Mouse (Mus musculus): ENCODE data around the gene Tspan10. TPM values are rescaled to one million over a fixed set of nuclear protein-coding genes. Genes with fewer than 3 reads are reported as not detected.

Gene Tspan10
- total RNA-seq, 2 experiments from 2014 or later: 0.16 TPM; not detected in 1

GRCm38 (mm10) chr11:120491317-120492023, 49.0 kb downstream of the Tspan10 start, which contains the start of gene Slc25a10:
TSS of gene Slc25a10 (plus strand) at chr11:120491840.
- ATAC-seq (ENCODE audit: poor library complexity, severe bottlenecking): peak; percentile 81

GRCm38 (mm10) chr11:120492024-120492877, 49.8 kb downstream of the Tspan10 start:
- ATAC-seq (ENCODE audit: poor library complexity, severe bottlenecking): peak; percentile 43

- no peak for ATAC-seq (ENCODE audit: poor library complexity, severe bottlenecking)
These were observed 50.4 kb downstream of the Tspan10 start for GRCm38 (mm10) chr11:120492878-120493203.

- ATAC-seq (ENCODE audit: poor library complexity, severe bottlenecking): no peak
These were observed 50.9 kb downstream of the Tspan10 start for GRCm38 (mm10) chr11:120493351-120493750.

- no peak for ATAC-seq (ENCODE audit: poor library complexity, severe bottlenecking)
These were observed 51.5 kb downstream of the Tspan10 start for GRCm38 (mm10) chr11:120493911-120494310.

Other genes starting within 250 kb of the Tspan10 start
- gene Bahcc1, start 209.7 kb upstream of the Tspan10 start, total RNA-seq (2015): 3.1 and 4.4 TPM in 2 replicates
- 1.3 and 1.7 TPM in 2 replicates for gene Bahcc1, start 209.7 kb upstream of the Tspan10 start, total RNA-seq (2017)
- gene Actg1, start 94.1 kb upstream of the Tspan10 start, total RNA-seq (2015): 4,212 and 4,544 TPM in 2 replicates
- gene Actg1, start 94.1 kb upstream of the Tspan10 start, total RNA-seq (2017): 2,305 and 2,430 TPM in 2 replicates
- not detected in 2 replicates for gene Fscn2, start 81.1 kb upstream of the Tspan10 start, total RNA-seq (2015)
- not detected in 2 replicates for gene Fscn2, start 81.1 kb upstream of the Tspan10 start, total RNA-seq (2017)
- 5.9 and 6.9 TPM in 2 replicates for gene Faap100, start 63.9 kb upstream of the Tspan10 start, total RNA-seq (2015)
- gene Faap100, start 63.9 kb upstream of the Tspan10 start, total RNA-seq (2017): 6.5 and 10.5 TPM in 2 replicates
- 27.5 and 33.6 TPM in 2 replicates for gene Nploc4, start 4.9 kb upstream of the Tspan10 start, total RNA-seq (2015)
- gene Nploc4, start 4.9 kb upstream of the Tspan10 start, total RNA-seq (2017): 30.8 and 39.5 TPM in 2 replicates
- gene Pde6g, start 10.9 kb downstream of the Tspan10 start, total RNA-seq (2015): 1.1 TPM in 1 of 2 replicates, not detected in the other
- not detected in 2 replicates for gene Pde6g, start 10.9 kb downstream of the Tspan10 start, total RNA-seq (2017)
- gene Oxld1, start 15.4 kb downstream of the Tspan10 start, total RNA-seq (2015): 6.2 and 7.7 TPM in 2 replicates
- gene Oxld1, start 15.4 kb downstream of the Tspan10 start, total RNA-seq (2017): 4.2 and 6.8 TPM in 2 replicates
- 5.8 and 6.2 TPM in 2 replicates for gene Ccdc137, start 15.5 kb downstream of the Tspan10 start, total RNA-seq (2015)
- 5.9 and 36.8 TPM in 2 replicates for gene Ccdc137, start 15.5 kb downstream of the Tspan10 start, total RNA-seq (2017)
- gene Arl16, start 25.0 kb downstream of the Tspan10 start, total RNA-seq (2015): 14.1 and 15.1 TPM in 2 replicates
- 9.1 and 10.8 TPM in 2 replicates for gene Arl16, start 25.0 kb downstream of the Tspan10 start, total RNA-seq (2017)
- 34.3 and 35.6 TPM in 2 replicates for gene Mrpl12, start 42.0 kb downstream of the Tspan10 start, total RNA-seq (2015)
- gene Mrpl12, start 42.0 kb downstream of the Tspan10 start, total RNA-seq (2017): 25.4 and 41.7 TPM in 2 replicates
- 9.3 and 14.7 TPM in 2 replicates for gene Slc25a10, start 49.2 kb downstream of the Tspan10 start, total RNA-seq (2015)
- 12.8 and 17.2 TPM in 2 replicates for gene Slc25a10, start 49.2 kb downstream of the Tspan10 start, total RNA-seq (2017)
- not detected in 2 replicates for gene Gcgr, start 88.1 kb downstream of the Tspan10 start, total RNA-seq (2015)
- gene Gcgr, start 88.1 kb downstream of the Tspan10 start, total RNA-seq (2017): not detected in 2 replicates
- gene Mcrip1, start 107.1 kb downstream of the Tspan10 start, total RNA-seq (2015): 79.7 and 83.0 TPM in 2 replicates
- 18.3 and 30.5 TPM in 2 replicates for gene Mcrip1, start 107.1 kb downstream of the Tspan10 start, total RNA-seq (2017)
- gene Ppp1r27, start 108.5 kb downstream of the Tspan10 start, total RNA-seq (2015): not detected in 2 replicates
- not detected in 2 replicates for gene Ppp1r27, start 108.5 kb downstream of the Tspan10 start, total RNA-seq (2017)
- 301 and 325 TPM in 2 replicates for gene P4hb, start 130.6 kb downstream of the Tspan10 start, total RNA-seq (2015)
- 587 and 590 TPM in 2 replicates for gene P4hb, start 130.6 kb downstream of the Tspan10 start, total RNA-seq (2017)
- gene Arhgdia, start 139.0 kb downstream of the Tspan10 start, total RNA-seq (2015): 506 and 521 TPM in 2 replicates
- gene Arhgdia, start 139.0 kb downstream of the Tspan10 start, total RNA-seq (2017): 226 and 275 TPM in 2 replicates
- gene Alyref, start 155.7 kb downstream of the Tspan10 start, total RNA-seq (2015): 143 and 149 TPM in 2 replicates
- 171 and 196 TPM in 2 replicates for gene Alyref, start 155.7 kb downstream of the Tspan10 start, total RNA-seq (2017)
- gene Anapc11, start 155.8 kb downstream of the Tspan10 start, total RNA-seq (2015): 79.9 and 90.6 TPM in 2 replicates
- 30.0 and 32.3 TPM in 2 replicates for gene Anapc11, start 155.8 kb downstream of the Tspan10 start, total RNA-seq (2017)
- gene Npb, start 165.8 kb downstream of the Tspan10 start, total RNA-seq (2015): not detected in 2 replicates
- gene Npb, start 165.8 kb downstream of the Tspan10 start, total RNA-seq (2017): not detected in 2 replicates
- 11.8 and 13.3 TPM in 2 replicates for gene Pcyt2, start 175.3 kb downstream of the Tspan10 start, total RNA-seq (2015)
- gene Pcyt2, start 175.3 kb downstream of the Tspan10 start, total RNA-seq (2017): 17.3 and 22.6 TPM in 2 replicates
- gene Sirt7, start 182.6 kb downstream of the Tspan10 start, total RNA-seq (2015): 51.4 and 53.6 TPM in 2 replicates
- gene Sirt7, start 182.6 kb downstream of the Tspan10 start, total RNA-seq (2017): 119 and 121 TPM in 2 replicates
- gene Mafg, start 191.0 kb downstream of the Tspan10 start, total RNA-seq (2015): 23.1 and 23.8 TPM in 2 replicates
- 58.7 and 68.0 TPM in 2 replicates for gene Mafg, start 191.0 kb downstream of the Tspan10 start, total RNA-seq (2017)
- 3.5 and 3.7 TPM in 2 replicates for gene Pycr1, start 201.1 kb downstream of the Tspan10 start, total RNA-seq (2015)
- 2.9 TPM in 2 replicates for gene Pycr1, start 201.1 kb downstream of the Tspan10 start, total RNA-seq (2017)
- gene Myadml2, start 205.5 kb downstream of the Tspan10 start, total RNA-seq (2015): not detected in 2 replicates
- not detected in 2 replicates for gene Myadml2, start 205.5 kb downstream of the Tspan10 start, total RNA-seq (2017)
- gene Notum, start 218.5 kb downstream of the Tspan10 start, total RNA-seq (2015): not detected in 2 replicates
- not detected in 2 replicates for gene Notum, start 218.5 kb downstream of the Tspan10 start, total RNA-seq (2017)
- 57.9 and 63.1 TPM in 2 replicates for gene Aspscr1, start 230.3 kb downstream of the Tspan10 start, total RNA-seq (2015)
- 59.5 and 70.2 TPM in 2 replicates for gene Aspscr1, start 230.3 kb downstream of the Tspan10 start, total RNA-seq (2017)